Mouse (Mus musculus): Measurements from ENCODE around the gene Yeats2.

Gene Yeats2

GRCm38 (mm10) chr16:20191161-20191882, 50.5 kb downstream of the Yeats2 start:
- DNase-seq (ENCODE audit: low spot score in 2 of 2) = no peak

DNA sequence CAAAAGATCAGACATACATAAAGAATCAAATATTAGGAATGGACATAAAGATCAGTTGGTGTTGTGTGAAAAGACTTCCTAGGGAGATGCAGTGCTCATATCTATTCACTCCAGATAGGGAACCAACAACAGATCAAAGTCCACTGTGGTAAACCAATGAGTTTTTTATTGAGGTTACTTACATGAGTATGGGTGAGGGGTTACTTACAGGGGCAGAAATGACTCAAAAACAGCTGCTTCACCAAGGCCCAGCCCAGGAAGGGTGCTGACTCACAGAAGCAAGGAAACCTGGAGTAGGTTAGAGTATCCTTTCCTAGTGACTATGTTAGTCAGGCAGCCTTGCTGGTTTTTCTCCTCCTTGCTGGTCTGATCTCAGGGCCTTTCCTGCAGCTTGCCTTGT, 51.2 kb downstream of the Yeats2 start:
- peak; percentile 10 to 19 for DNase-seq (ENCODE audit: low spot score in 2 of 2)

GRCm38 (mm10) chr16:20195546-20195945, 54.7 kb downstream of the Yeats2 start:
- no peak for DNase-seq (ENCODE audit: low spot score in 2 of 2)

GRCm38 (mm10) chr16:20196962-20197361, 56.1 kb downstream of the Yeats2 start:
- no peak for DNase-seq (ENCODE audit: low spot score in 2 of 2)

DNA sequence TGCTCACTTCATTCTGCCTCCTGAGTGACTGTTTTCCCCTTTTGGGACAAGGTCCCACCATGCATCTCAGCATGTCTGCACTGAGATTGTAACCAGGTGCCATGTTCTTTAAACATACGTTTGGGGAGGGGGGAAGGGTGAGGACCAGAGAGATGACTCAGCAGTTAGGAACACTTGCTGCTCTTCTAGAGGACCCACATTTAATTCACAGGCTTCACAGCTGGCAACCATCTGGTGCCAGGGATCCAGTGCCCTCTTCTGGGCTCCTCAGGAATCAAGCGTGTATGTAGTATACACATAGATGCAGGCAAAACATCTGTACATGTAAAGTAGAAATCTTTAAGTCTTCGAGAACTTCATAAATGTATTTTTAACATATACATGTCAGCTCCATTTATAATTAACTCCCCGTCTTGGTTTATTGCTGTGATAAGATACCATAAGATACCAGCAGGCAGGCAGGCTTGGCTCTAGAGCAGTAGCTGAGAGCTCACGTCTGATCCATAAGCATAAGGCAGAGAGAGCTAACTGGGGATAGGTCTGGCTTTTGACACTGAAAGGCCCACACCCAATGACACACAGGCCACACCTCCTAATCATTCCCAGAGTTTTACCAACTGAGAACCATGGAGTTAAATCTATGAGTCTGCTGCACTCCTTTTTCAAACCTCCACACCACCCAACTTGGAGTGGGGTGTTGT, 58.8 kb downstream of the Yeats2 start:
- no peak for DNase-seq (ENCODE audit: low spot score in 2 of 2)

DNA sequence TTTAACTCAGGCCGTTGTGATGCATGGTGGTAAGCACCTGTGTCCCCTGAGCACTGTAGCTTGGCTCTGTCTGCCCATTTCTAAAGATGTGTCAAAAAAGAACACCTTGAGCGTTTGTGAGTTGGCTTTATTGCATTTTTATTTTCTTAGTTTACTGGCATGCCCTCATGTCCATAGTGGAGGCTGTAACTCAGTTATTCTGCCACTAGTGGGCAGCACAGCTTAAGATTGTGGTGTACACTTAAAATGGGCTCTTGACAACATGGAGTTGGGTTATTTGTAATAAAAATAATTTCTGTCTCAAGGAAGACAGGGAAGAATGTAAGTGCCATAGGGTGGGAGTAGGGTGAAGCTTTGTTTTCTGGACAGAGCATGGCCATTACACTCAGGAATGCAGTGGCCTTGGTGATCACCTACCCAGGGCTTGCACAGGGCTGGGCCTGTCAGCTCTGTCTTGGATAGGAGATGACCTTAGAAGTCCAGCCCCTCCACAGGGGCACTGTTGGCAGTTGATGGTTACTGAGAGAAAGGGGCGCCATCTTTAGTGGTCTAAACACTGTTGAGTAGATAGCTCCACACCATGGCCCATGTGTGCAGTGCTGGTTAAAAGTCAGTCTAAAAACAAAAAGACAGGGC, 72.8 kb downstream of the Yeats2 start:
- DNase-seq (ENCODE audit: low spot score in 2 of 2) = peak; percentile 26 to 28

DNA sequence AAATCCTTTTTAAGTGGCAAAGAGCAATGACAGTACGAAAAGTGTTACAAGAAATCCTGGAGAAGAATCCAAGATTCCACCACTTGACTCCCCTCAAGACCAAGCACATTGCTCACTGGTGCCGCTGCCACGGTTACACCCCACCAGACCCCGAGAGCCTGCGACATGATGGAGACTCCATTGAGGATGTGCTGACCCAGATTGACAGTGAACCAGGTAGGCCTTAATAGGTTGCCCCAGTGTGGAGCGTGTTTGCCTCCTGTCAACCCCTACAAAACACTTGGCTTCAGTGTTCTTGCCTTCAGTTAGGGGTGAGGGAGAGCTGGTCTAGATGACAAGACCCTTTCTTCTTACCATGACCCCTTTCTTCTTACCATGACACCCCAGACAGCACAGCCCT, 81.9 kb downstream of the Yeats2 start:
- DNase-seq (ENCODE audit: low spot score in 2 of 2) = no peak

GRCm38 (mm10) chr16:20226676-20227075, 85.8 kb downstream of the Yeats2 start:
- DNase-seq (ENCODE audit: low spot score in 2 of 2) = no peak

- DNase-seq (ENCODE audit: low spot score in 2 of 2) = no peak
Measured at GRCm38 (mm10) chr16:20227504-20227903, 86.6 kb downstream of the Yeats2 start.

GRCm38 (mm10) chr16:20228167-20228566, 87.3 kb downstream of the Yeats2 start:
- no peak for DNase-seq (ENCODE audit: low spot score in 2 of 2)

GRCm38 (mm10) chr16:20234406-20234805, 93.5 kb downstream of the Yeats2 start:
- DNase-seq (ENCODE audit: low spot score in 2 of 2) = no peak

GRCm38 (mm10) chr16:20237426-20237825, 96.6 kb downstream of the Yeats2 start:
- no peak for DNase-seq (ENCODE audit: low spot score in 2 of 2)

GRCm38 (mm10) chr16:20238646-20239045, 97.8 kb downstream of the Yeats2 start:
- no peak for DNase-seq (ENCODE audit: low spot score in 2 of 2)

- DNase-seq (ENCODE audit: low spot score in 2 of 2) = peak in 1 of 2 experiments; percentile 12
Measured at GRCm38 (mm10) chr16:20240468-20241414, 99.9 kb downstream of the Yeats2 start, which contains the start of gene Map6d1. Gene Map6d1 (minus strand): TSS chr16:20241358.

- no peak for DNase-seq (ENCODE audit: low spot score in 2 of 2)
Measured at GRCm38 (mm10) chr16:20247103-20247502, 106.2 kb downstream of the Yeats2 start.

GRCm38 (mm10) chr16:20248442-20249174, 107.7 kb downstream of the Yeats2 start:
- DNase-seq (ENCODE audit: low spot score in 2 of 2) = no peak

- no peak for DNase-seq (ENCODE audit: low spot score in 2 of 2)
Measured at GRCm38 (mm10) chr16:20257926-20258325, 117.1 kb downstream of the Yeats2 start.

GRCm38 (mm10) chr16:20265089-20265488, 124.2 kb downstream of the Yeats2 start:
- DNase-seq (ENCODE audit: low spot score in 2 of 2) = no peak

GRCm38 (mm10) chr16:20271339-20271738, 130.5 kb downstream of the Yeats2 start:
- DNase-seq (ENCODE audit: low spot score in 2 of 2) = no peak

DNA sequence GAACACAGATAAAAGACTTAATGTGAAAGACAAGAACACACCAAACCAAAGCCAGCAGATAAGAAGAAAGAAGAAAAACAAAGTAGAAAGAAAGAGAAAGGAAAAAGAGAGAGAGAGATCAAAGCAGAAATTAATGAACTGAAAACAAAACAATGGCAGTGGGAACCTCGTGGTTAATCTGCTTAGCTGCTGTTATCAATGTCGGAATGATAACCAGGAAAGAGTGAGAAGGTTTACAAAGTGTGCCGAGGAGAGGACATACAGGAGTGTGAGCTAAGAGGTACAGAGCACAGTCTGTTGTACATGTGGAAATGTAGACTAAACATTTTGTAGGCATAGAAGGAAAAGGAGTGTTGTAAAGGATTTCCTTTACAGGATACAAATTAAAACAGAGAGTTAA, 132.1 kb downstream of the Yeats2 start:
- DNase-seq (ENCODE audit: low spot score in 2 of 2) = no peak

- DNase-seq (ENCODE audit: low spot score in 2 of 2) = no peak
Measured at GRCm38 (mm10) chr16:20279395-20279794, 138.5 kb downstream of the Yeats2 start.
